Mouse (Mus musculus): ENCODE data around the gene Asb3.
A peak's percentile ranks its signal among the peaks of the same experiment; 100 is the strongest.

Asb3 gene

GRCm38 (mm10) chr11:30885171-30885871, at the start of gene Asb3, which contains the start of gene Gpr75:
Gene Asb3 (plus strand): TSS chr11:30885416.
Gene Gpr75 (plus strand): TSS chr11:30885358.
- DNase-seq (ENCODE audit: low read depth), result peak; percentile 12

GRCm38 (mm10) chr11:30838793-30839192, 46.4 kb upstream of the Asb3 start:
- DNase-seq (ENCODE audit: low read depth), result no peak

GRCm38 (mm10) chr11:30844355-30844754, 40.9 kb upstream of the Asb3 start:
- DNase-seq (ENCODE audit: low read depth), result peak; percentile 9

GRCm38 (mm10) chr11:30872425-30872824, 12.8 kb upstream of the Asb3 start:
- no peak for DNase-seq (ENCODE audit: low read depth)

- DNase-seq (ENCODE audit: low read depth), result no peak
Observed at GRCm38 (mm10) chr11:30888153-30888552, 2.9 kb downstream of the Asb3 start.

- no peak for DNase-seq (ENCODE audit: low read depth)
Observed at GRCm38 (mm10) chr11:30896201-30896600, 11.0 kb downstream of the Asb3 start.

- no peak for DNase-seq (ENCODE audit: low read depth)
Observed at GRCm38 (mm10) chr11:30899312-30899711, 14.1 kb downstream of the Asb3 start.

- DNase-seq (ENCODE audit: low read depth), result no peak
Observed at GRCm38 (mm10) chr11:30912311-30912710, 27.1 kb downstream of the Asb3 start.

- no peak for DNase-seq (ENCODE audit: low read depth)
Observed at GRCm38 (mm10) chr11:30920641-30921040, 35.4 kb downstream of the Asb3 start.

GRCm38 (mm10) chr11:30923283-30923682, 38.1 kb downstream of the Asb3 start:
- DNase-seq (ENCODE audit: low read depth), result no peak

- DNase-seq (ENCODE audit: low read depth), result no peak
Observed at GRCm38 (mm10) chr11:30928079-30928478, 42.9 kb downstream of the Asb3 start.

- DNase-seq (ENCODE audit: low read depth), result no peak
Observed at GRCm38 (mm10) chr11:30928498-30928897, 43.3 kb downstream of the Asb3 start.

- DNase-seq (ENCODE audit: low read depth), result no peak
Observed at GRCm38 (mm10) chr11:30943522-30943921, 58.3 kb downstream of the Asb3 start.

GRCm38 (mm10) chr11:30952829-30953228, 67.6 kb downstream of the Asb3 start:
- DNase-seq (ENCODE audit: low read depth), result no peak

- DNase-seq (ENCODE audit: low read depth), result peak; percentile 7
Observed at GRCm38 (mm10) chr11:30953469-30954154, 68.4 kb downstream of the Asb3 start.

GRCm38 (mm10) chr11:30954279-30954725, 69.1 kb downstream of the Asb3 start, which contains the start of gene Erlec1:
Gene Erlec1 (minus strand): TSS chr11:30954335.
- peak; percentile 58 for DNase-seq (ENCODE audit: low read depth)

GRCm38 (mm10) chr11:30985237-30985636, 100.0 kb downstream of the Asb3 start:
- no peak for DNase-seq (ENCODE audit: low read depth)

GRCm38 (mm10) chr11:30985877-30986624, 100.8 kb downstream of the Asb3 start, which contains the start of gene Chac2:
Gene Chac2 (minus strand): TSS chr11:30986350.
- DNase-seq (ENCODE audit: low read depth), result peak; percentile 86

- DNase-seq (ENCODE audit: low read depth), result no peak
Observed at GRCm38 (mm10) chr11:30986625-30987017, 101.4 kb downstream of the Asb3 start.

- no peak for DNase-seq (ENCODE audit: low read depth)
Observed at GRCm38 (mm10) chr11:30996670-30997069, 111.5 kb downstream of the Asb3 start.

GRCm38 (mm10) chr11:30998199-30998598, 113.0 kb downstream of the Asb3 start:
- no peak for DNase-seq (ENCODE audit: low read depth)

GRCm38 (mm10) chr11:30998704-30999103, 113.5 kb downstream of the Asb3 start:
- DNase-seq (ENCODE audit: low read depth), result no peak
